Mouse (Mus musculus): ENCODE measurements around the gene Pald1.

Gene Pald1

DNA sequence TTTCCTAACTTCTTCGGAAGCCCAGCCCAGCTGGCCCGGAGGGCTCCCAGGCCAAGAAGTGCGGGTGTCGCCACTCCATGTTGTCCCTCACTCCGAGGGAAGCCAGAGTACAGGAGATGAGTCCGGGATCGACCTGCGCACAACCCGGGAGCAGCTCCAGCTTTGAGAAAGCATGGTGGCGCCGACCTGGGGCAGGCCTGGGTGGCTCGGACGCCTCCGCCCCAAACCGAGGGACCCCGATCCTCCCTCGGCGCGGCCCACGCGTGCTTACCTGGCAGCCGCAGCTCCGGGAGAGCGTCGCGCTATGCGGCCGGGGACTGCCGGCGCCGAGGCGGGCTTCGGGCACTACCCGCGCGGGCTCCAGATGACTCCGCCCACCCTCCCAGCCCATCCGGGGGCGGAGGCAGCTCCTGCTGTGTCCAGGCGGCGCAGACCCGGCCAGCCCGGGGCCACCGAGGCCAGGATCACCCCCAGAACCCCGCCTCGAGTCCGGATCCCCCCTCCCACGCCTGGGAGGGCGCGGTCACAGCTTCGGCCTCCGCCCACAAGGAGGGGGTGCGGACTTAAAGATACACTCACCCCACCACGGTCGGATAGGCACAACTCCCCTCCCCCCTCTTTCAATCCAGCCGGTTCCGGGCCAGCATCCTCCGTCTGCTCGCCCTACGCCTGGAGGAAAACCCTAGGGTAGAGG, at the start of gene Pald1:
Gene Pald1 (minus strand): TSS at position 510 of the 694 bp plus-strand sequence.
- no peak for DNase-seq

DNA sequence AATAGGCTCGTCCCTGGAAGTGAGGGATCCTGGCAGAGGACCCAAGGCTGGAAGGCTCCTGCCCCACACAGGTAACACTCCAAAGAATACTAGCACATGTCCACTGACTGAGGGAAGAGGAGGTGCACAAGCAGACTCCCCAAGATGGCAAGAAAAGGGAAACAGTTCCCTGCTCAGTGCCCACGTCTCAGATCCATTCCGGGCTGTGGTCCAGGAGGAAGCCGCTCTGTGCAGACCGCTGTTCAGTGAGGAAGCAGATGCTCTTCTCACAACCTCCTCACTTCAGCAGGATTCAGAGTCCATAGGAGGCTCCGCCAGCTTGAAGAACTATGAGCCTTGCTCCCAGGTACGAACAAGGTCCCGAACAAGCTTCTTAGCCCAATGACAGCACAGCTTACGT, 48.0 kb upstream of the Pald1 start:
- DNase-seq: no peak

GRCm38 (mm10) chr10:61429043-61429442, 45.7 kb upstream of the Pald1 start:
- DNase-seq: no peak

- no peak for DNase-seq
Measured at GRCm38 (mm10) chr10:61428416-61428815, 45.1 kb upstream of the Pald1 start.

GRCm38 (mm10) chr10:61427951-61428350, 44.6 kb upstream of the Pald1 start:
- no peak for DNase-seq

GRCm38 (mm10) chr10:61426251-61426757, 43.0 kb upstream of the Pald1 start:
- no peak for DNase-seq

DNA sequence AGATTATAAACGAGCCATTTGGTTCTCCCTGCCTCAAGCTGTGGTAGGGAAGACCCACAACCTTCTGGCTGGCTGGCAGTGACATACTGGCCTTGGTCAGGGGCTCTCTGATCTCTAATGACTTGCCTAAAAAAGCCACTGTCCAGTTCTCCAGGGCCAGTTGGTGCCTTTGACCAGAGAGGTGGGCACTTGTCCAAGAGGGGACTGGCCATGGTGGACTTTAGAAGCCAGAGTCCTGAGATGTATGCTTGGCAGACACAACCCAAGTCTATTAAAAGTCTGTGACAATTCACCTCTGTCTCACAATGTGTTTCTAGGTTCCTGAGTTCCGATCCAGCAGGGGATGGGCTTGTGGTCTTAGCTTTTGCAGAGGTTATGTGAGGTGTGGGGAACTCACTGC, 41.7 kb upstream of the Pald1 start:
- DNase-seq: no peak

- DNase-seq: no peak
Measured at GRCm38 (mm10) chr10:61424500-61424899, 41.2 kb upstream of the Pald1 start.

GRCm38 (mm10) chr10:61423289-61423688, 40.0 kb upstream of the Pald1 start:
- DNase-seq: peak; percentile 16 to 20

DNA sequence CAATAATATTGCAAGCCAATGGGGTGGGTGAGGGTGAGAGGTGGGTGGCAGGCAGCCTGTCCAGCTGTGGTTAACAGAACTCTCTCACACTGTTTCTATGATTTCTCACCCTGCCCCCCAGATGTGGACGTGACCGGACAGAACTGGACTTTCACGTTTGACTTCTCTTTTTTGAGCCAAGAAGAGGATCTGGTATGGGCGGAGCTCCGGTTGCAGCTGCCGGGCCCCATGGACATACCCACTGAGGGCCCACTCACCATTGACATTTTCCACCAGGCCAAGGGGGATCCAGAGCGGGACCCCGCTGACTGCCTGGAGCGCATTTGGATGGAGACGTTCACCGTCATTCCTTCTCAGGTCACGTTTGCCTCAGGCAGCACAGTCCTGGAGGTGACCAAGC, 39.5 kb upstream of the Pald1 start:
- DNase-seq: no peak

DNA sequence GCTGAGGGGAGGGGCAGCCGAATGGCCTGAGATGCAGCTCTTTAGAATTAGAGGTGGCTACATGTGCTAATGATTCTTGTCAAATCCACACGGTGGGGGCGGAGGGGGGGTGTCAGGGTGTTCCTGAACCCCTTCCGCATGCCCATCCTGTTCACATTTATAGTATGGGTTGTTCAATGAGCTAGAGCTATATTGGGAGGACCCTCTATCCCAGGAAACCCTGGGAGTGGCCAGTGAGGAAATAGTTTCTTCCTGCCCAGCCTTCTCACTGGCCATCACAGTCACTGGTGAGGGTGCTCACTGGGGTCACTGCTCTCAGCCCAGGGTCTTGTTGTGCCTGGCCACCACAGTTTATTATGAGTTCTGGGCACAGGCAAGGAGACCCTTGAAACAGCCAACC, 36.7 kb upstream of the Pald1 start:
- DNase-seq: no peak

DNA sequence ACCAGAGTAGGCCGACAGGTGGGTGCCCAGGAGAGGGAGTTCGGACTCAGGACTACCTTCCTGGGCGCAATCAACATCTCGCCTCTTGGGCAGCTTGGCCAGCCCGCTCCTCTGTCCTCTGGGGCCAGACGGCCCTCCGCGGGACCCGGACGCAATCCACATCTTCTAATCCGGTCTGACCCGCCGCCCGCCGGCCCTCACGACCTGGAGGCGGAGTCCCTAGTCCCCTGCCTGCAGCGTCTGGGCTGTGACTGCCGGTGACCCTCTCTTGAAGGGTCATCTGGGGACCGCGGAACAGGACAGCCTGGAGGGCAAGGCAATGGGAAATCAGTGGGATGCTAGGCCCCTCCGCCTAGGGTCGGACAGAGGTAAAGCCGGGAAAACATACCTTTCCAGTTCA, 35.8 kb upstream of the Pald1 start:
- DNase-seq: no peak

- DNase-seq: no peak
Measured at GRCm38 (mm10) chr10:61418131-61418900, 35.0 kb upstream of the Pald1 start.

GRCm38 (mm10) chr10:61417672-61418071, 34.3 kb upstream of the Pald1 start, which contains the start of gene Nodal:
Gene Nodal, plus strand, starts transcription at chr10:61417972.
- DNase-seq: no peak

GRCm38 (mm10) chr10:61417046-61417445, 33.7 kb upstream of the Pald1 start:
- DNase-seq: no peak

DNA sequence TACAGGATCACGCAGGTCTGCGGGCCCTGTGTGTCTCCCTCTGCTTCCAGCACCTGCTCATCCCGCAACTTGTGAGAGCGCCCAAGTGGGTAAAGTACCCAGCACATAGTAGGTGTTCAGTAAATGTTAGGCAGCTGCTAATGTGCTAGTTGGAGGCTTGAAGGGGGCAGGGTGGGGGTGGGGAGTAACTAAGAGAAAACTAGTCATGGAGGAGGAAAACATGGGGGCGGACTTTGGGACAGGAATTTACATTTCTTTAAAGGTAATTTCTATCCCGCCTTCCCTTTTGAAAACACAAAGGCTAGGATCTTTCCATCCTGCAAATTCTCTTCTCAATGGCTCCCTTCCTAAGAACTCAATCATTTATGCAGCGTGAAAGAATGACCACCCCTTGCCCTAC, 33.2 kb upstream of the Pald1 start:
- no peak for DNase-seq

DNA sequence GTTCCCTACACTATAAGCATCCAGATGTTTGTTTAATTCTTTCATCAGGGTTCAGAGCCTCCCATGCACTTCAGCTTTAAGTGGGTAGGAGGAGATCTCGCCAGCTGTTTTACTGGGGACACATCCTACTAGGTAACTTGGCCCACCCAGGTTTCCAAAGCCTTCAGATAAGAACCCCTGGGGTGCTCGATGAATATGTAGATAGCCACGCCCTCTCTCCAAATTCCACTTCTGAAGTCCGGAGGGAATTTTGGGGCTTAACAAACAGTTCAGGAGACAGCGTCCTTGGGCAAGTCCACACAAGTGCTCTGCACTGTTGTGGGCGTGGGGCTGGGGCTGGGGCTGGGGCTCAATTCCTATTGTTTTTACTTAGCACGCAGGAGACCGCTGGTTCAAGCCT, 32.6 kb upstream of the Pald1 start:
- no peak for DNase-seq

DNA sequence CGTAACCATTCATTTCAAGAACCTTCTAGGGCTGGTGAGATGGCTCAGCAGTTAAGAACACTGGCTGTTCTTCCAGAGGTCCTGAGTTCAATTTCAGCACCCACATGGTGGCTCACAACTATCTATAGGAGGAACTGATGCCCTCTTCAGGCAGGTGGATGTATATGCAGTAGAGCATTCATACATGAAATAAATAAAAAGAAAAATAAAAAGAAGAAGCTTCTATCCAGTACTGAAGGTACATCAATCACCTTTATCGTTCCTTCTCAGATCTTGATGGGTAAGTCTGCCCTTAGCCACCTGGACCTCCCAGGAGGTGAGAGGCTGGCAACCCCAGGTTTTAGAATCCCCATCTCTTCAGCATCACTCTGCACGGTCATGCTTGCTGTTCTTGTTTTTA, 31.9 kb upstream of the Pald1 start:
- no peak for DNase-seq

- no peak for DNase-seq
Measured at GRCm38 (mm10) chr10:61412910-61413625, 29.7 kb upstream of the Pald1 start.

- no peak for DNase-seq
Measured at GRCm38 (mm10) chr10:61410193-61410592, 26.9 kb upstream of the Pald1 start.

- DNase-seq: no peak
Measured at GRCm38 (mm10) chr10:61409776-61410175, 26.4 kb upstream of the Pald1 start.

GRCm38 (mm10) chr10:61405958-61406357, 22.6 kb upstream of the Pald1 start:
- no peak for DNase-seq

- DNase-seq: no peak
Measured at GRCm38 (mm10) chr10:61402911-61403310, 19.6 kb upstream of the Pald1 start.

DNA sequence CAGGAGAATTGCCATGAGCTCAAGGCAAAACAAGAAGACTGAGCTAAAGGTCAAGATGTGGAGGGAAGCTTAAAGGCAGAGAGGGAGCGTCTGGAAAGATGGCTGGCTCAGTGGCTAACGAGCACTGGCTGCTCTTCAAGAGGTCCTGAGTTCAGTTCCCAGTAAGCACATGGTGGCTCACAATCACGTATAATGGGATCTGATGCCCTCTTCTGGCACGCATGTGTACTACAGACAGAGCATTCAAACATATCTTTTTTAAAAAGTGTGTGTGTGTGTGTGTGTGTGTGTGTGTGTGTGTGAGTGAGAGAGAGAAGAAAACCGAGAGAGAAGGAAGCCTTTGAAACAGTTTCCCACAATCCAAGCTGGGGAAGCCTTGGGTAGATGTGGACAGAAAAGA, 19.1 kb upstream of the Pald1 start:
- DNase-seq: no peak
